Comparison of ENCODE assay signal across 9 mouse cellular contexts in the genomic region with DNA sequence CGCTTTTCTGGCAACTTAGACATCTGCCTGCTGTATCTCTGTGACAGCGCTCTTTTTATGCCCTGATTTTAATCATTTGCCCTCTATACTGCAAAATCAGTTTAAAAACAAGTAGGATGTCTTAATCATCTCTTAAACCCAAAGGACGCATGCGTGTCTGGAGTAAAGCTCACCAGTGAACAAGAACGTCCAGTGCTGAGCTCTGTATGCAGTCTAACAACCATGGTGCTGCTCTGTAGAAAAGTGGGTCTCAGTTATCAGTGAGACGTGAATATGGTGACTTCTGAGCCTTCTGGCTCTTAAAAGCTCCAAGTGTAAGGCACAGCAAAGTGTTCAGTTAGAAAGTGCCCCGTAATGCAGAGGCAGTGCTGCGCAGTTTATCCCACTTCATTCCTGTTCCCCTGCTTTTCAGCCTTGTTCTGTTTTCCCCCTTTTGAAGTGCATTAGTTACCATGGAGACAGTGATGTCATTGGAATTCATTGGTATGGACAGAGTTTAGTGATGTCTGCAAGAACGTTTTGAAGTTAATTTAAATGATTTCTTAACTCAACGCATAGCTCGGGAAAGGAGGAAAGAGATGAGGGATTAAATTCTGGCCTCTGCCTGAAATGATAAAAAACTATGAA.
DNase-seq lines count a peak whose midpoint lies in the region; ATAC-seq and TF ChIP-seq lines count a peak whose summit lies in the region.
"Had no signal": no experiment of that assay in that cellular context is flagged by ENCODE, and none has a peak within 500 bp of the region (broad histone marks: within the 10 kb centered on the region; RNA-seq: fewer than 3 reads in every experiment).

No protein-coding gene starts in this region.

- 45% methylated on average over 11 of the region's 11 CpGs for WGBS in stomach, embryonic 14.5 days
- 46% methylated on average over 11 of the region's 11 CpGs for WGBS in stomach, postnatal 0 days
- WGBS in forebrain, embryonic 13.5 days: 27% methylated on average over 11 of the region's 11 CpGs
- WGBS in thymus, adult 2 months: 93% methylated on average over 11 of the region's 11 CpGs

- ATAC-seq in stomach, embryonic 14.5 days (ENCODE audit: insufficient number of reproducible peaks, insufficient read depth, low FRiP score, low read depth): no peak
- ATAC-seq in stomach, postnatal 0 days (ENCODE audit: low FRiP score, low TSS enrichment): no peak
- peak; percentile 94 for ATAC-seq in forebrain, embryonic 13.5 days
- ATAC-seq: Patski had no signal

- H3K4me3 ChIP-seq in stomach, embryonic 14.5 days (ENCODE audit: low read depth, low read length): no peak overlapping the region
- no peak overlapping the region for H3K4me3 ChIP-seq in stomach, postnatal 0 days (ENCODE audit: low read depth, low read length)
- no peak overlapping the region for H3K4me3 ChIP-seq in forebrain, embryonic 13.5 days
- no peak overlapping the region for H3K4me3 ChIP-seq in thymus, adult 2 months (ENCODE audit: control insufficient read depth, insufficient read depth, low read length)

- H3K27ac ChIP-seq in stomach, embryonic 14.5 days (ENCODE audit: low read length): peak overlapping the region; percentile 11; the same call in 1 of the 2 replicates
- H3K27ac ChIP-seq in stomach, postnatal 0 days (replicated peaks): no peak overlapping the region
- peak overlapping the region; percentile 37 for H3K27ac ChIP-seq in forebrain, embryonic 13.5 days
- H3K27ac ChIP-seq in thymus, adult 2 months (ENCODE audit: control insufficient read depth, insufficient read depth, low read length): no peak overlapping the region

- no peak overlapping the region for H3K9ac ChIP-seq in stomach, embryonic 14.5 days (replicated peaks; ENCODE audit: low read depth, low read length)
- H3K9ac ChIP-seq in stomach, postnatal 0 days (ENCODE audit: low read length): no peak overlapping the region
- H3K9ac ChIP-seq in forebrain, embryonic 13.5 days: no peak overlapping the region

- intact Hi-C loops in gastrocnemius, postnatal 14 days (cut with DNase I; ENCODE audit: low total_unique reads): no loop called here

- H3K4me2 ChIP-seq in stomach, embryonic 14.5 days (replicated peaks; ENCODE audit: low read depth, low read length): no peak overlapping the region
- no peak overlapping the region for H3K4me2 ChIP-seq in stomach, postnatal 0 days (replicated peaks; ENCODE audit: low read depth)
- peak overlapping the region; percentile 39 for H3K4me2 ChIP-seq in forebrain, embryonic 13.5 days

- no peaks in the 10 kb centered on the region for H3K36me3 ChIP-seq in stomach, embryonic 14.5 days (ENCODE audit: control insufficient read depth, insufficient read depth, low read length)
- no peaks in the 10 kb centered on the region for H3K36me3 ChIP-seq in stomach, postnatal 0 days (ENCODE audit: control insufficient read depth, insufficient read depth, low read length)
- H3K36me3 ChIP-seq in forebrain, embryonic 13.5 days (ENCODE audit: poor library complexity, severe bottlenecking): no peaks in the 10 kb centered on the region
- no peaks in the 10 kb centered on the region for H3K36me3 ChIP-seq in thymus, adult 2 months (ENCODE audit: control insufficient read depth, insufficient read depth, low read length)

- H3K27me3 ChIP-seq in stomach, embryonic 14.5 days (ENCODE audit: control insufficient read depth, insufficient read depth, low read length): no peaks in the 10 kb centered on the region
- H3K27me3 ChIP-seq in stomach, postnatal 0 days (ENCODE audit: control insufficient read depth, insufficient read depth, low read length): no peaks in the 10 kb centered on the region
- no peaks in the 10 kb centered on the region for H3K27me3 ChIP-seq in forebrain, embryonic 13.5 days
- no peaks in the 10 kb centered on the region for H3K27me3 ChIP-seq in thymus, adult 2 months (ENCODE audit: control insufficient read depth, insufficient read depth, low read length)
- H3K27me3 ChIP-seq: Patski had no signal

- TF ChIP-seq POLR2A in thymus, adult 2 months (IDR thresholded peaks at IDR 0.05; ENCODE audit: control insufficient read depth, extremely low read depth, insufficient read depth, low read length, poor library complexity): no peak

- H3K4me1 ChIP-seq in stomach, embryonic 14.5 days (ENCODE audit: control insufficient read depth, insufficient read depth, low read length): peaks cover 12% of the 10 kb centered on the region; the same call in 1 of the 2 replicates
- peaks cover 4% of the 10 kb centered on the region; the same call in 1 of the 2 replicates for H3K4me1 ChIP-seq in stomach, postnatal 0 days (replicated peaks; ENCODE audit: control insufficient read depth, insufficient read depth)
- H3K4me1 ChIP-seq in forebrain, embryonic 13.5 days: peaks cover 27% of the 10 kb centered on the region
- H3K4me1 ChIP-seq in thymus, adult 2 months (replicated peaks; ENCODE audit: control insufficient read depth, insufficient read depth, low read length): no peaks in the 10 kb centered on the region

- no peak for TF ChIP-seq EP300 in stomach, postnatal 0 days (optimal IDR thresholded peaks at IDR 0.05)

- H3K9me3 ChIP-seq in stomach, embryonic 14.5 days (ENCODE audit: control insufficient read depth, low read depth, low read length): no peaks in the 10 kb centered on the region
- H3K9me3 ChIP-seq in stomach, postnatal 0 days (ENCODE audit: control insufficient read depth, low read length): no peaks in the 10 kb centered on the region
- no peaks in the 10 kb centered on the region for H3K9me3 ChIP-seq in forebrain, embryonic 13.5 days (replicated peaks)

- DNase-seq in stomach, postnatal 0 days (ENCODE audit: low spot score): no peak
- peak; percentile 65 for DNase-seq in mesoderm, embryonic 11.5 days (ENCODE audit: low read depth, low spot score)
- no peak for DNase-seq in gastrocnemius, postnatal 14 days
- DNase-seq in cerebellum, postnatal 14 days: no peak
- DNase-seq in thymus, adult 2 months: no peak
- DNase-seq: cerebellum, postnatal 25 days had no signal

- TF ChIP-seq CTCF in stomach, postnatal 0 days (IDR thresholded peaks at IDR 0.05; ENCODE audit: low read depth): no peak
- TF ChIP-seq CTCF in thymus, adult 2 months (IDR thresholded peaks at IDR 0.05; ENCODE audit: borderline replicate concordance, control insufficient read depth, extremely low read depth, insufficient read depth, low read length, poor library complexity): no peak

Comparison
In these comparisons a context has a peak if more than half of its experiments do, and no peak if none do; other contexts are left out.
1. H3K27ac ChIP-seq: peak in stomach, embryonic 14.5 days (single experiment) and forebrain, embryonic 13.5 days (single experiment); none in stomach, postnatal 0 days (single experiment) and thymus, adult 2 months (single experiment).